Mouse (Mus musculus): ENCODE data around the gene Cd2. TPM values are rescaled to one million over a fixed set of nuclear protein-coding genes. Genes with fewer than 3 reads are reported as not detected.

Gene Cd2
- polyA plus RNA-seq, 1 experiment from 2014 or later = 2.2 TPM

DNA sequence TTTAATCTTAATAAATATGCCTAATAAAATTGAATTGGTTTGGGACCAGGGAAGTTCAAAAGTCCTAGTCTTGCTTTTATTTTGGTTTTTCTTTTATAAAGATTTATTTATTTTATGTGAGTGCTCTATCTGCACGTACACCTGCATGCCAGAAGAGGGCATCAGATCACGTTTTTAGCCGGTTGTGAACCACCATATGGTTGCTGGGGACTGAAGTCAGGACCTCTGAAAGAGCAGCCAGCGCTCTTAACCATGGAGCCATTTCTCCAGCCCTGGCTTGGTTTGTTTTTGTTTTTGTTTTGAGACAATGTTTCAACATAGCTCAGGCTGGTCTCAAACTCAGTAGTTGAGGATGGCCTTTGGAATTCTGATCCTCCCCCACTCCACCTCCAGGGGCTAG lies 4.3 kb downstream of the Cd2 start:
- H3K9ac ChIP-seq (replicated peaks; ENCODE audit: low read depth) = no peak overlapping the region
- DNase-seq (ENCODE audit: low spot score) (no peak), ATAC-seq (no peak)
- TF ChIP-seq EP300 (IDR thresholded peaks at IDR 0.05) (no peak), CTCF (IDR thresholded peaks at IDR 0.05) (no peak; the same call in 1 of the 2 replicates)
- no peaks in the 10 kb centered on the region for H3K9me3 ChIP-seq (ENCODE audit: low read length)
- H3K27me3 ChIP-seq (replicated peaks; ENCODE audit: insufficient read depth, low read length) = no peaks in the 10 kb centered on the region
- 76% methylated on average over 4 of the region's 4 CpGs for WGBS
- H3K27ac ChIP-seq (ENCODE audit: low read length) = no peak overlapping the region
- H3K4me2 ChIP-seq (replicated peaks; ENCODE audit: low read depth, low read length) = no peak overlapping the region
- no peak overlapping the region for H3K4me3 ChIP-seq (ENCODE audit: low read depth, low read length)
- H3K36me3 ChIP-seq (ENCODE audit: insufficient read depth, low read length) = no peaks in the 10 kb centered on the region
- H3K4me1 ChIP-seq (ENCODE audit: insufficient read depth, low read depth, low read length) = no peaks in the 10 kb centered on the region; the same call in 1 of the 2 replicates

DNA sequence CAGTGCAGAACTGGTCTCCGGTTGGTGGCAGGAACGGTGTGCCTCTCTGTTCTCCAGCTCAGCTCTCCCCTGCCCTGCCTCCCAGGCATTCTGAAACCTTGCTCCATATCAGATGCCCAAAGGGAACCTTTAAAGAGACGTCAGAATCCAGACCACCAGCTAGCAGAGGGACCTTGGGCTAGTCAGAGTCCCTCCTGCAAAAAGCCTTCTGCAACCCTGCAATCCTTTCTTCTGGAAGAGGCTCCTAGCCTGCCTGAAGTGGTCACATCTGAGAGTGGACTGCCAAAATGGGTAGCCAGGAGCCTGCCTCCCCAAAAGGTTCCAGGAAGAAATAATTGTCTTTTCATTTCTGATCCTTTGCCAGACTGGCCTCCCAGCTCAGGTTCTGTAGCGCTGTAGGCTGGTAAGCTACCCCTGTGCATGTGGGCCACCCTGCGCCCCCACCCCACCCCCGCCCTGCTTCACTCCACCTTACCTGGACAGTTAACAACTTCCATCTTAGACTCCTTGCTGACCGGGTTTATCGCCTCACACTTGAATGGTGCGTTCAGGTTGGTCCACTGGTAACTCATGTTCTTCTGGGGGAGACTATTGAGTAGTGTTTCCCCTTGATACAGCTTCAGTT lies 5.1 kb downstream of the Cd2 start:
- Histone ChIP-seq H3K36me3 (ENCODE audit: insufficient read depth, low read length) (no peaks in the 10 kb centered on the region), H3K27me3 (replicated peaks; ENCODE audit: insufficient read depth, low read length) (no peaks in the 10 kb centered on the region), H3K4me2 (replicated peaks; ENCODE audit: low read depth, low read length) (no peak overlapping the region), H3K4me3 (ENCODE audit: low read depth, low read length) (no peak overlapping the region), H3K9me3 (ENCODE audit: low read length) (no peaks in the 10 kb centered on the region), H3K27ac (ENCODE audit: low read length) (no peak overlapping the region), H3K4me1 (ENCODE audit: insufficient read depth, low read depth, low read length) (no peaks in the 10 kb centered on the region; the same call in 1 of the 2 replicates), H3K9ac (replicated peaks; ENCODE audit: low read depth) (no peak overlapping the region)
- DNase-seq (ENCODE audit: low spot score) = no peak
- no peak for ATAC-seq
- TF ChIP-seq EP300 (IDR thresholded peaks at IDR 0.05) = no peak
- TF ChIP-seq CTCF (IDR thresholded peaks at IDR 0.05) = no peak
- 90% methylated on average over 9 of the region's 9 CpGs for WGBS

DNA sequence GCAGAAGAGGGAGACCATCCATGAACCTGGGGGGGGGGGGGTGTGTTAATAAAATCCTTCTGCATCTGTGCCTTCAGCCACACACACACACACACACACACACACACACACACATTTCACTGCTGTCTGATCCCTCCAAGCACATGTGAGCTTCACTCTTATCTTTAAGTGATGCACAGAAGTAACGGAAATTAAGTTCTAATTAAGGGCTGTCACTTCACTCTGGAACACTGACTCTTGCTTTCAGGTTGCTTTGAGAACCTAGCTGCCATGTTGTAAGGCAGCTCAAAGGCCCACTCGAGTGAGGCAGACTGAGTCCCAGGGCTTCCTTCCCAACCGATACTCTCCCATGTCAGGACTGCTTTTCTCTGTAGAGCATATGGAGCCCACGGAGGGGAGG lies 5.9 kb downstream of the Cd2 start:
- H3K9ac ChIP-seq (replicated peaks; ENCODE audit: low read depth) = no peak overlapping the region
- 67% methylated on average over 4 of the region's 4 CpGs for WGBS
- H3K27me3 ChIP-seq (replicated peaks; ENCODE audit: insufficient read depth, low read length) = no peaks in the 10 kb centered on the region
- H3K27ac ChIP-seq (ENCODE audit: low read length) = no peak overlapping the region
- no peaks in the 10 kb centered on the region; the same call in 1 of the 2 replicates for H3K4me1 ChIP-seq (ENCODE audit: insufficient read depth, low read depth, low read length)
- TF ChIP-seq CTCF (IDR thresholded peaks at IDR 0.05) (no peak), EP300 (IDR thresholded peaks at IDR 0.05) (no peak)
- H3K4me2 ChIP-seq (replicated peaks; ENCODE audit: low read depth, low read length) = no peak overlapping the region
- no peaks in the 10 kb centered on the region for H3K9me3 ChIP-seq (ENCODE audit: low read length)
- DNase-seq (ENCODE audit: low spot score) = no peak
- no peaks in the 10 kb centered on the region for H3K36me3 ChIP-seq (ENCODE audit: insufficient read depth, low read length)
- no peak for ATAC-seq
- no peak overlapping the region for H3K4me3 ChIP-seq (ENCODE audit: low read depth, low read length)

DNA sequence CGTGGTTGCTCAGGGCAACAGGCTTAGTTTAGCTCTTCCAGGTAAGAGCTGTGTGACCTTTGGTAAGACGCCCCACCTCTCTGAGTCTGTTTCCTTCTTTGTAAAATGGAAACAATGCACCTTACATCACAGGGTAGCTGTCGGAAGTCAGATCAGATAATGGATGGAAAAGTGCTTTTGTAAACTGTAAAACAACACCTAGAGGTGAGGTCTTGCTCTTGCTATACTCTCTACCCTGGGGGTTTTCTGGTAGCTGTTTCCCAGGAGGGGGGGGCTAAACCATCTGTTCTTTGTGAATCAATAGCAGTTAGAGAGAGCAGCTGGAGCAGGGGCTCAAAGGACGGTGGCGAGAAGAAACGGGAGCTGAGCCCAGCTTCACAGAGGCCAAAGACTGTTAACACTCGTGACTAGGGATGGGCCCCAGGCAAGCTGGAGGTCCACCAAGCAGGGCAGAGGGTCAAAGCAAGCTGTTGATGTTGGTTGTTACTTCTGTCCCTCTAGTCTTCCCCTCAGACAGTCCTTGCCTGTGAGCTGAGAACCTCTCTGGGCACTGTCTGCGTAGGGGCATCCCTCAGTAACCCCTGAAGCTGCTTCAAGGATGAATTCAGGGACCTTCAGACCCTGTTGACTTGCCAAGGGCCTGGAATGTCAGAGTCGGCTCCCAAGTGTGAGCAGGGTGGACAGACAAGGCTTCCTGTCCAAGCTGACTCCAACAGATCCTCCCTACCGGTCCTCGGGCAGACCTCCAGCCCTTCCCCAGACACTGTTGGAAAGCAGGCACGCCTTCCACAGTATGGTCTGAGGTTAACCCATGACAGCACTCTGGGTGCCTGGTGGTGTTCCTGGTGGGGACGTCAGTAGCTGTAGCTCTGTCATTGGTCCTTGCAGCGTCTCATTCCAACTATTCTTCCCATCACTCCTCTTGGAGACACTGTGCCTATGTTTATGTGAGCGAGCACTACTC lies 7.1 kb downstream of the Cd2 start:
- peak; percentile 95 for ATAC-seq
- Histone ChIP-seq H3K27me3 (replicated peaks; ENCODE audit: insufficient read depth, low read length) (no peaks in the 10 kb centered on the region), H3K9me3 (ENCODE audit: low read length) (no peaks in the 10 kb centered on the region), H3K36me3 (ENCODE audit: insufficient read depth, low read length) (no peaks in the 10 kb centered on the region), H3K4me3 (ENCODE audit: low read depth, low read length) (no peak overlapping the region), H3K4me2 (replicated peaks; ENCODE audit: low read depth, low read length) (no peak overlapping the region), H3K4me1 (ENCODE audit: insufficient read depth, low read depth, low read length) (no peaks in the 10 kb centered on the region; the same call in 1 of the 2 replicates), H3K9ac (replicated peaks; ENCODE audit: low read depth) (no peak overlapping the region), H3K27ac (ENCODE audit: low read length) (peak overlapping the region; percentile 48)
- peak; percentile 83 for DNase-seq (ENCODE audit: low spot score)
- no peak for TF ChIP-seq EP300 (IDR thresholded peaks at IDR 0.05)
- no peak for TF ChIP-seq CTCF (IDR thresholded peaks at IDR 0.05)
- WGBS = 32% methylated on average over 15 of the region's 15 CpGs

DNA sequence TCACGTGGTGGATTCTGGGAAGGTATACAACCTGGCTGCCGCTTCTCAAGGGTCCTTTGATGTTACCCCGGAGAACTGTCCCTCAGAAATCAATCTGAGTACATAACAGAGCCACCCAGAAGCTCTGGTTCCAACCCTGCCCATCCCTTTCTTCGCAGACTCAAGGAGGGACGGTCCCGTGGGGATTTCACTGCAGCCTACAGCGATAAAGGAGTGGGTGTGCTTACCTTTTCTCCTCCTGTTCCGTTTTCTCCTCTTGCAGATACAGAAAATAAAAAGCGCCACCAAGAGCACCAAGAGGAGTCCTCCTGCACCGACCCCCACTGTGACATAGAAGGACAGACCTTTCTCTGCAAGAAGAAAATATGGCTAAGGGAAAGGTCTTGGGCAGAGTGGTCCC lies 8.2 kb downstream of the Cd2 start:
- no peak overlapping the region for H3K9ac ChIP-seq (replicated peaks; ENCODE audit: low read depth)
- no peaks in the 10 kb centered on the region for H3K9me3 ChIP-seq (ENCODE audit: low read length)
- no peak for ATAC-seq
- H3K4me2 ChIP-seq (replicated peaks; ENCODE audit: low read depth, low read length) = no peak overlapping the region
- no peak overlapping the region for H3K27ac ChIP-seq (ENCODE audit: low read length)
- H3K4me3 ChIP-seq (ENCODE audit: low read depth, low read length) = no peak overlapping the region
- 68% methylated on average over 10 of the region's 10 CpGs for WGBS
- TF ChIP-seq CTCF (IDR thresholded peaks at IDR 0.05) (no peak), EP300 (IDR thresholded peaks at IDR 0.05) (no peak)
- H3K36me3 ChIP-seq (ENCODE audit: insufficient read depth, low read length) = no peaks in the 10 kb centered on the region
- H3K4me1 ChIP-seq (ENCODE audit: insufficient read depth, low read depth, low read length) = no peaks in the 10 kb centered on the region; the same call in 1 of the 2 replicates
- no peaks in the 10 kb centered on the region for H3K27me3 ChIP-seq (replicated peaks; ENCODE audit: insufficient read depth, low read length)
- no peak for DNase-seq (ENCODE audit: low spot score)

DNA sequence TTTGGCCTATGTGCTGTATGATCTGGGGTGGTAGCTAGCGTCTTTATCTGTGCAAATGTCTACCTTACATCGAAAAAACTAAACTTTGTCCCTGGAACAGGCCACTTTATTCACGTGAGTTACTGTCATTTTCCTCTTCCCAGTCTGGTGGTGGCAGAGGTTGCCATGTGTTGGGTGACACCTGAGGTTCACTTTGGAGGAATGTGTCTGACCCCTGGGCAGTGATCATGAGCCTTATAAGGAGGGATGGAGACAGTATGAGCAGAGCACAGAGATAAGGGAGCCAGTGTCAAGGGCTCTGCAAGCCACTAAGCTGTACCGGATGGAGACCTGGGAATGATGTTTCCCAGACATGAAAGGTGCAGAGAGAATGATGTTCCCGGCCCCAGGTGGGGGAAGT lies 9.3 kb downstream of the Cd2 start:
- Histone ChIP-seq H3K9ac (replicated peaks; ENCODE audit: low read depth) (no peak overlapping the region), H3K4me1 (ENCODE audit: insufficient read depth, low read depth, low read length) (no peaks in the 10 kb centered on the region; the same call in 1 of the 2 replicates), H3K9me3 (ENCODE audit: low read length) (no peaks in the 10 kb centered on the region), H3K27me3 (replicated peaks; ENCODE audit: insufficient read depth, low read length) (no peaks in the 10 kb centered on the region), H3K4me2 (replicated peaks; ENCODE audit: low read depth, low read length) (no peak overlapping the region), H3K4me3 (ENCODE audit: low read depth, low read length) (no peak overlapping the region), H3K27ac (ENCODE audit: low read length) (no peak overlapping the region), H3K36me3 (ENCODE audit: insufficient read depth, low read length) (no peaks in the 10 kb centered on the region)
- DNase-seq (ENCODE audit: low spot score) (no peak), ATAC-seq (no peak)
- TF ChIP-seq CTCF (IDR thresholded peaks at IDR 0.05) (no peak), EP300 (IDR thresholded peaks at IDR 0.05) (no peak)
- WGBS = 88% methylated on average over 5 of the region's 5 CpGs
